Mouse (Mus musculus) neural tube, embryonic 13.5 days (tissue): ENCODE data around the gene Arhgef2. TPM values are rescaled to one million over a fixed set of nuclear protein-coding genes. Genes with fewer than 3 reads are reported as not detected.
"Not testable (repeated sequence)": the region's sequence is repeated elsewhere in the genome, so short reads cannot be mapped to it uniquely, and the experiment has no call there.

Source experiments
- ATAC-seq: fragments of 200-750 bp; cut with Nextera tagmentation; 2 replicates; pipeline ENCODE4 v1.8.0; 2017; ENCODE audit warnings: low read depth, mild to moderate bottlenecking, moderate TSS enrichment, moderate library complexity
- H3K27ac ChIP-seq: fragments of 300-500 bp; sonication (generic); replicated peaks from 2 replicates; pipeline ENCODE4 v1.5.1; 2015; ENCODE audit warnings: moderate library complexity, mild to moderate bottlenecking, inconsistent platforms
- H3K27me3 ChIP-seq: fragments of 300-500 bp; sonication (generic); 2 replicates; pipeline ENCODE4 v1.6.1; 2015; ENCODE audit warnings: mild to moderate bottlenecking, inconsistent platforms
- H3K36me3 ChIP-seq: fragments of 300-500 bp; sonication (generic); 2 replicates; pipeline ENCODE4 v1.6.1; 2015; ENCODE audit warnings: mild to moderate bottlenecking, inconsistent platforms
- H3K4me1 ChIP-seq: fragments of 300-500 bp; sonication (generic); replicated peaks from 2 replicates; pipeline ENCODE4 v1.6.1; 2015; ENCODE audit warnings: inconsistent platforms
- H3K4me2 ChIP-seq: fragments of 300-500 bp; sonication (generic); 2 replicates; pipeline ENCODE4 v1.6.1; 2015; ENCODE audit warnings: inconsistent platforms, mild to moderate bottlenecking, moderate library complexity
- H3K4me3 ChIP-seq: fragments of 300-500 bp; sonication (generic); 2 replicates; pipeline ENCODE4 v1.5.1; 2015; ENCODE audit warnings: mild to moderate bottlenecking, inconsistent platforms
- H3K9ac ChIP-seq: fragments of 300-500 bp; sonication (generic); 2 replicates; pipeline ENCODE4 v1.6.1; 2015; ENCODE audit warnings: moderate library complexity, mild to moderate bottlenecking, inconsistent platforms
- H3K9me3 ChIP-seq: fragments of 300-500 bp; sonication (generic); 2 replicates; pipeline ENCODE4 v1.6.1; 2016; ENCODE audit warnings: inconsistent platforms
- WGBS: fragments of 180-500 bp; shearing (Covaris S2); methylation state at CpG from one replicate; pipeline ENCODE4 v1.1.7; 2015; 5-methylcytosine and 5-hydroxymethylcytosine counted together
- polyA plus RNA-seq: library from polyadenylated mRNA; unstranded; fragments of >200 nt; fragmentation: Nextera tagmentation; extraction: Ambion mirVana; gene quantifications from 2 replicates; pipeline ENCODE4 v1.2.1, GENCODE M21; 2015

Gene Arhgef2
- polyA plus RNA-seq, 1 experiment from 2014 or later = 157 TPM

DNA sequence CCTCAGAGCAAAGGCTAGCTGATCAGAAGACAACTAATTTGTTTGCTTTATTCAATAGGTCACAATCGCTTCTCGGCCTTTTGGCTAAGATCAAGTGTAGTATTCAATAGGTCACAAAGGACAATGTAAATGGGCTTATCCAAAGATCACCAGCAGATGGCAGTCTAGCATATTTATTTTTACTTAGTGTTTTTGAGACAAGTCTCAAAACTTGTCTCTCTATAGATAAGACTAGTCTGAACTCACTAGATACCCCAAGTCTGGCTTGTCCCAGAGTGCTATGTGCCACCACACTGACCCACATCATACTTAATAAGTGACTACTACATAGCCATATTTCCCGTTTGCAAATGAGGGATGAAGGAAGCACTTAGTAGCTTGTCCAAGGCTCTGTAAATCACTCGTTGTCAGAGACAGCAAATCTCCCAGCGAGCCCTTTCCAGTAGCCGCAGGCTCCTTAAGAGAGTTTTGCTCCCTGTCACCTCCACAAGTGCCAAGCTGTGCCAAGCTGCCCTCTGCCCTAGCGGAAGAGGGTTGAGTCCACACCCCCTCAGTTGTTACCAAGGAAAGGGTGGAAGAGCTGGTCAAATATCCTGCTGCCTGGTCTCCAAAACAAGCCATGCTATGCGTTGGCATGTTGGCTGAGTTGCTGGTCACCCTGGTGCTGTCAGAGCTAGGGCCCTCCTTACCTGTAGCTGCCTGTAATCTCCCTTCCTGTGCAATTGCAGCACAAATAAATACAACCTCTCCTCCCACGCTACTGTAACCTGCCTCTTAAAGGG is 13.6 kb upstream of the Arhgef2 start:
- peaks cover 7% of the 10 kb centered on the region for H3K4me1 ChIP-seq
- peaks cover 18% of the 10 kb centered on the region for H3K36me3 ChIP-seq
- peak; percentile 61 for ATAC-seq
- 33% methylated on average over 9 of the region's 9 CpGs for WGBS
- peak overlapping the region; percentile 31; the same call in 1 of the 2 replicates for H3K9ac ChIP-seq
- 0 out of 2 replicates have a peak overlapping the region, but pooled peaks have one; percentile 3 for H3K4me2 ChIP-seq
- no peak overlapping the region for H3K4me3 ChIP-seq
- H3K27ac ChIP-seq = no peak overlapping the region
- no peaks in the 10 kb centered on the region for H3K27me3 ChIP-seq
- H3K9me3 ChIP-seq = no peaks in the 10 kb centered on the region

GRCm38 (mm10) chr3:88592942-88593576 is 12.7 kb upstream of the Arhgef2 start:
- no peak overlapping the region for H3K9ac ChIP-seq
- H3K36me3 ChIP-seq = peaks cover 9% of the 10 kb centered on the region
- no peak for ATAC-seq
- H3K4me3 ChIP-seq = no peak overlapping the region
- peaks cover 7% of the 10 kb centered on the region for H3K4me1 ChIP-seq
- no peak overlapping the region for H3K4me2 ChIP-seq
- H3K27ac ChIP-seq = no peak overlapping the region
- H3K9me3 ChIP-seq = no peaks in the 10 kb centered on the region
- 73% methylated on average over 10 of the region's 10 CpGs for WGBS
- no peaks in the 10 kb centered on the region for H3K27me3 ChIP-seq

GRCm38 (mm10) chr3:88593893-88594580 is 11.7 kb upstream of the Arhgef2 start:
- Histone ChIP-seq H3K9me3 (no peaks in the 10 kb centered on the region), H3K27ac (no peak overlapping the region), H3K4me2 (no peak overlapping the region), H3K4me1 (peaks cover 7% of the 10 kb centered on the region), H3K9ac (no peak overlapping the region), H3K4me3 (no peak overlapping the region), H3K27me3 (no peaks in the 10 kb centered on the region), H3K36me3 (no peaks in the 10 kb centered on the region)
- 70% methylated on average over 10 of the region's 10 CpGs for WGBS
- no peak for ATAC-seq

DNA sequence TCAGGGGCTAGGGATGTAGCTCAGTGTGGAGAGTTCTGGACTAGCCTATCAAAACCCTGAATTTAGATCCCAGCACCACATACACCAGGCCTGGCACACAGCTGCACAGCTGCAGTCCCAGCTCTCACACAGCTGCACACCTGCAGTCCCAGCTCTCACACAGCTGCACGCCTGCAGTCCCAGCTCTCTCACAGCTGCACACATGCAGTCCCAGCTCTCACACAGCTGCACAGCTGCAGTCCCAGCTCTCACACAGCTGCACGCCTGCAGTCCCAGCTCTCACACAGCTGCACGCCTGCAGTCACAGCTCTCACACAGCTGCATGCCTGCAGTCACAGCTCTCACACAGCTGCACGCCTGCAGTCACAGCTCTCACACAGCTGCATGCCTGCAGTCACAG is 9.2 kb upstream of the Arhgef2 start:
- not testable (repeated sequence) for H3K27me3 ChIP-seq, H3K4me3 ChIP-seq, ATAC-seq, H3K36me3 ChIP-seq, H3K4me2 ChIP-seq, H3K9ac ChIP-seq, H3K9me3 ChIP-seq, H3K27ac ChIP-seq, H3K4me1 ChIP-seq
- 80% methylated on average over 4 of the region's 4 CpGs for WGBS

GRCm38 (mm10) chr3:88602466-88602865 is 3.3 kb upstream of the Arhgef2 start:
- no peak for ATAC-seq
- Histone ChIP-seq H3K4me2 (no peak overlapping the region), H3K36me3 (no peaks in the 10 kb centered on the region), H3K4me3 (no peak overlapping the region), H3K27ac (no peak overlapping the region), H3K9ac (no peak overlapping the region), H3K4me1 (peaks cover 6% of the 10 kb centered on the region; the same call in 1 of the 2 replicates), H3K27me3 (no peaks in the 10 kb centered on the region), H3K9me3 (no peaks in the 10 kb centered on the region)
- 64% methylated on average over 4 of the region's 4 CpGs for WGBS

DNA sequence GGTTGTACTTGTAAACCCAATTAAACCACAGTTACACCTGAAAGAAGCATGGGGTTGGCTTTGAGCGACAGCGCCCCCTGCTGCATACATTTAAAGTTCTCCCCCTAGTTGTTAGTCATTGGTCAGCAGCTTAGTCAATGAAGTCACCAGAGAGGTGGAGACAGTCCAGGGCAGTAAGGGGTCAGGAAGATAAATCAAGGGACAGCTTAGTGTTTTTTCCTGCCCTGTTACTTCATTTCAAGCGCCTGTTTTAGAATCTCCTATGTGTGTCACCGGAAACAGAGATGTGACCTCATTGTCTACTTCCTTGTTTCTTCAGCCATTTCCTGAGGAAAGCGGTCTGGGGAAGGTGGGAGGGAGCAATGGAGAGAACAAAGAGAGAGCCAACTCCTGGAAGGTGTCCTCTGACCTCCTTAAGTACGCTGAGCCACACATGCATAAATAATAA is 2.0 kb upstream of the Arhgef2 start:
- Histone ChIP-seq H3K4me1 (peaks cover 12% of the 10 kb centered on the region; the same call in 1 of the 2 replicates), H3K36me3 (no peaks in the 10 kb centered on the region), H3K4me3 (no peak overlapping the region), H3K27me3 (no peaks in the 10 kb centered on the region), H3K9ac (no peak overlapping the region), H3K27ac (no peak overlapping the region), H3K4me2 (no peak overlapping the region), H3K9me3 (no peaks in the 10 kb centered on the region)
- 27% methylated on average over 6 of the region's 6 CpGs for WGBS
- ATAC-seq = no peak

DNA sequence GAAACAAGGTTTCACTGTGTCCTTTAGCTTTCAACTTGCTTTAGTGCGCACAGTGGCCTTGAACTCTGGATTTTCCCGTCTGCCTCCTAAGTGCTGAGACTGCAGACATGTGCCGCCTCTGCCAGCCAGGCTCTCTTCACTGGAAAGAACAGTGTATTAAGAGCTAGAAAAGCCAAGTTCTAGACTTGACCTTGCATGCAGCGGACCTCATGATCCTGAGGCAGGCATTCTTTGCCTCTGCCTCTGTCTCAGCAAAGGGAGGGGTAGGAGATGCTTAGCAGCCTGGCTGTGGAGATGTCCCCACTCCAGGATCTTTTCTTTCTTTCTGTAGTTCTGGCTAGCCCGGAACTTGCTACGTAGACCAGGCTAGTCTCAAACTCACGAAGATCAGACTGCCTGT is 903 bp upstream of the Arhgef2 start:
- Histone ChIP-seq H3K4me1 (peaks cover 12% of the 10 kb centered on the region; the same call in 1 of the 2 replicates), H3K4me3 (no peak overlapping the region), H3K9me3 (no peaks in the 10 kb centered on the region), H3K27ac (no peak overlapping the region), H3K36me3 (no peaks in the 10 kb centered on the region), H3K4me2 (no peak overlapping the region), H3K27me3 (no peaks in the 10 kb centered on the region), H3K9ac (no peak overlapping the region)
- no peak for ATAC-seq
- WGBS = 90% methylated on average over 7 of the region's 7 CpGs

- Histone ChIP-seq H3K4me2 (peak overlapping the region; percentile 58), H3K27ac (no peak overlapping the region; the same call in 1 of the 2 replicates), H3K9ac (peak overlapping the region; percentile 59), H3K9me3 (no peaks in the 10 kb centered on the region), H3K4me1 (peaks cover 12% of the 10 kb centered on the region; the same call in 1 of the 2 replicates), H3K27me3 (no peaks in the 10 kb centered on the region), H3K4me3 (peak overlapping the region; percentile 30), H3K36me3 (no peaks in the 10 kb centered on the region)
- peak; percentile 93 for ATAC-seq
- 1% methylated on average over 20 of the region's 20 CpGs for WGBS
These were observed 1.4 kb downstream of the Arhgef2 start for GRCm38 (mm10) chr3:88607065-88607757.

DNA sequence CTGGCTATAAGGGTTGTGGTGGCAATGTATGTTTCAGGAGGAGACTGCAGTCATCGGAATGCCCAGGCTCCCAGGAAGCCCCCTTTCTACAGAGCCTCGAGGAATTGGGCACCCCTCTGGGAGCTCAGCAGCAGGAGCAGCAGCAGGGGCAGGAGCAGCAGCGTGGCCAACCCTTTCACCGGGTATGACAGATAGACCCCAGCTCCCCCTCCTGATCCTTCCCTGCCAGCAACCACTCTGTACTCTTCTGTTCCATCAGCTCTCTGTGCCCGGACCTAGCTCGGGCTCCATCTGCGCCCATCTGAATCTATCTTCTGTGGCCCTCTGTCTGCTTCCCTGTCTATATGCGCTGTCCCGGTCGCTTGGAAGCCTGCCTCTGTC is 2.0 kb downstream of the Arhgef2 start:
- peak; percentile 68 for ATAC-seq
- Histone ChIP-seq H3K9me3 (no peaks in the 10 kb centered on the region), H3K9ac (peak overlapping the region; percentile 51), H3K4me2 (peak overlapping the region; percentile 58), H3K27me3 (no peaks in the 10 kb centered on the region), H3K4me1 (peaks cover 12% of the 10 kb centered on the region; the same call in 1 of the 2 replicates), H3K36me3 (no peaks in the 10 kb centered on the region), H3K4me3 (peak overlapping the region; percentile 30), H3K27ac (no peak overlapping the region; the same call in 1 of the 2 replicates)
- 23% methylated on average over 10 of the region's 10 CpGs for WGBS

GRCm38 (mm10) chr3:88609066-88609465 is 3.3 kb downstream of the Arhgef2 start:
- Histone ChIP-seq H3K36me3 (no peaks in the 10 kb centered on the region), H3K9me3 (no peaks in the 10 kb centered on the region), H3K27ac (no peak overlapping the region), H3K9ac (no peak overlapping the region), H3K4me3 (no peak overlapping the region), H3K27me3 (no peaks in the 10 kb centered on the region), H3K4me1 (peaks cover 12% of the 10 kb centered on the region; the same call in 1 of the 2 replicates), H3K4me2 (no peak overlapping the region)
- no peak for ATAC-seq
- WGBS = 71% methylated on average over 4 of the region's 4 CpGs

DNA sequence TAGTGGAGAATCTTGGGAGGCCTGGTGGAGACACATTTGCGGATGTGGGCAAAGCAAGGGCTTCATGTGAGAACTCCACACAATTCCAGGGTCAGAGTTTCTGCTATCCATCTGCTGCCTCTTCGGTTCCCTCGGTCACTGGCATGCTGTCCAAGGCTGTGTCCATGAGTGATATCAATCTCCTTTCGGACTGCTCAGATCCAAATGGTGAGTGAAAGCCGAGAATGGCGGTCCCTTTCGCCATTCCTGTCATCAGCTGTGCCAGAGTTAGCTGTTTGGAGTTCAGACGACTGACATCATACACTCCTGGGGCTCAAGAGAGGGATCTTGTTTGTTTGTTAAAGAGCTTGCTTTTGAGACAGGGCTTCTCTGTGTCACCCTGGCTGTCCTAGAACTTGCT is 8.7 kb downstream of the Arhgef2 start:
- no peak for ATAC-seq
- Histone ChIP-seq H3K27ac (no peak overlapping the region), H3K4me1 (peaks cover 21% of the 10 kb centered on the region), H3K27me3 (no peaks in the 10 kb centered on the region), H3K36me3 (no peaks in the 10 kb centered on the region), H3K9me3 (no peaks in the 10 kb centered on the region), H3K4me2 (no peak overlapping the region), H3K9ac (no peak overlapping the region), H3K4me3 (no peak overlapping the region)
- 81% methylated on average over 8 of the region's 8 CpGs for WGBS
